Mouse (Mus musculus) ES-E14 (cell line): ENCODE measurements around the gene Gm20498.

Experiments
- CHD2 ChIP-seq: IDR thresholded peaks from 2 replicates; pipeline ENCODE4 v1.6.1; 2014; ENCODE audit warnings: mild to moderate bottlenecking, low read depth, low read length, inconsistent platforms
- MAFK ChIP-seq: IDR thresholded peaks from 2 replicates; pipeline ENCODE4 v1.6.1; 2014; ENCODE audit warnings: mild to moderate bottlenecking, low read depth, low read length, inconsistent platforms; ENCODE audit not compliant: insufficient read depth

DNA sequence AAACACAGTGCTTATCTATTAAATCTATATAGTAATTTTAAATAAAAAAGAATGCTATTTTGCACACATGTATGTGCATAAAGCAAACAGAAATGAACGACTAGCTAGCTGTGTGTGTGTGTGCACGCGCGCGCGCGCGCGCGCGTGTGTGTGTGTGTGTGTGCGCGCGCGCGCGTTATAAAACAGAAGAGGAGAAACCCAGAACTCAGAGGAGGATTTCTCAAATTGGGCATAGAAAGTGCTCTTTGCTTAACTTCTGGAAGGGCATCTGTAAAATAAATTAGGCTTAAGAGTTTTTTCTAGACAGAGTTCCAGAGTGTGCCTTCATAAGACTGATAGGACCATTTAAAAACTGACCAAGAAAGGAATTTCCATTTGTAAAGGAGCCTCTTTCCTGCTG, 49.0 kb downstream of the Gm20498 start:
- TF ChIP-seq MAFK = no peak
- TF ChIP-seq CHD2 = no peak
